In genomic region chr8:70839408-70840351, GRCm38 (mm10) we compare ENCODE assay signal across 8 mouse cellular contexts. TPM values are rescaled to one million over a fixed set of nuclear protein-coding genes. Genes with fewer than 3 reads are reported as not detected.
DNase-seq lines count a peak whose midpoint lies in the region; ATAC-seq lines count a peak whose summit lies in the region.

Gene Arrdc2 (minus strand): TSS chr8:70839720.

- peak within 1 kb of the TSS; percentile 61 for H3K4me2 ChIP-seq in intestine, embryonic 14.5 days (ENCODE audit: low read length)

- peak within 1 kb of the TSS; percentile 90 for H3K27ac ChIP-seq in intestine, embryonic 14.5 days (ENCODE audit: low read depth)

- no peaks in the 10 kb centered on the region for H3K27me3 ChIP-seq in intestine, embryonic 14.5 days (replicated peaks; ENCODE audit: control insufficient read depth, insufficient read depth, low read length)

- peak within 1 kb of the TSS; percentile 79 for H3K9ac ChIP-seq in intestine, embryonic 14.5 days (ENCODE audit: low read length)

- peaks cover 10% of the 10 kb centered on the region; the same call in 1 of the 2 replicates for H3K36me3 ChIP-seq in intestine, embryonic 14.5 days (ENCODE audit: control insufficient read depth, insufficient read depth, low read length)

- 2% methylated on average over 55 of the region's 55 CpGs for WGBS in intestine, embryonic 14.5 days

- peaks cover 7% of the 10 kb centered on the region for H3K4me1 ChIP-seq in intestine, embryonic 14.5 days (replicated peaks; ENCODE audit: control insufficient read depth, insufficient read depth, low read length)

- peak; percentile 97 for ATAC-seq in intestine, embryonic 14.5 days (replicated peaks; ENCODE audit: low FRiP score, low TSS enrichment, low read depth)

- DNase-seq in adrenal gland, adult 18-20 months (ENCODE audit: low spot score in 2 of 2) = peak; percentile 97
- DNase-seq in embryo, embryonic 11 days = peak; percentile 100
- peak; percentile 100 for DNase-seq in gastrocnemius, postnatal 25 days
- peak; percentile 97 for DNase-seq in intestine, embryonic 14.5 days (ENCODE audit: low spot score)
- peak; percentile 99 to 100 for DNase-seq in left cerebral cortex, postnatal 14 days (ENCODE audit: low spot score in 2 of 2)
- peak; percentile 100 for DNase-seq in mesoderm, embryonic 11.5 days (ENCODE audit: low read depth, low spot score)
- peak; percentile 99 to 100 for DNase-seq in right cerebral cortex, postnatal 36 days (ENCODE audit: low spot score in 2 of 2)
- peak; percentile 100 for DNase-seq in yolk sac, embryonic 10.5 days (ENCODE audit: low spot score)

- no peaks in the 10 kb centered on the region for H3K9me3 ChIP-seq in intestine, embryonic 14.5 days (ENCODE audit: control insufficient read depth, low read length)

- intact Hi-C loops in left cerebral cortex, postnatal 14 days (cut with DNase I) = loop anchor here (2.0 to 5.0 kb wide), 2 partner anchors 72 to 121 kb away; partner anchors contain the start of gene Gm3336

- H3K4me3 ChIP-seq in intestine, embryonic 14.5 days (ENCODE audit: low read depth, low read length) = peak within 1 kb of the TSS; percentile 63

RNA-seq across cellular contexts. Expression of gene Arrdc2, which starts in this region (rescaled TPM):
- total RNA-seq in adrenal gland, adult 18-20 months (2021) = 1 to 10 TPM; 8.3 to 8.7 TPM
- 10 to 100 TPM; 21.7 to 39.3 TPM for total RNA-seq in gastrocnemius, postnatal 25 days (2021)
- polyA plus RNA-seq in intestine, embryonic 14.5 days (2014; fragmentation: Nextera tagmentation; extraction: Ambion mirVana) = 7.3 and 7.9 TPM in 2 replicates
- total RNA-seq in left cerebral cortex, postnatal 14 days (2021) = 10 to 100 TPM; 10.2 to 17.2 TPM

Comparison
In these comparisons a context has a peak if more than half of its experiments do, and no peak if none do; other contexts are left out.
1. Peak in every context shown above with its lines: DNase-seq, ATAC-seq, H3K4me3 ChIP-seq and H3K27ac ChIP-seq.